Mouse (Mus musculus) ZHBTc4 (cell line): ENCODE measurements around the gene Xpo4.

Experiments
- DNase-seq: peaks from one replicate; pipeline ENCODE4 v3.0.0-alpha.2; 2011; ENCODE audit warnings: low read depth, low spot score

Gene Xpo4

DNA sequence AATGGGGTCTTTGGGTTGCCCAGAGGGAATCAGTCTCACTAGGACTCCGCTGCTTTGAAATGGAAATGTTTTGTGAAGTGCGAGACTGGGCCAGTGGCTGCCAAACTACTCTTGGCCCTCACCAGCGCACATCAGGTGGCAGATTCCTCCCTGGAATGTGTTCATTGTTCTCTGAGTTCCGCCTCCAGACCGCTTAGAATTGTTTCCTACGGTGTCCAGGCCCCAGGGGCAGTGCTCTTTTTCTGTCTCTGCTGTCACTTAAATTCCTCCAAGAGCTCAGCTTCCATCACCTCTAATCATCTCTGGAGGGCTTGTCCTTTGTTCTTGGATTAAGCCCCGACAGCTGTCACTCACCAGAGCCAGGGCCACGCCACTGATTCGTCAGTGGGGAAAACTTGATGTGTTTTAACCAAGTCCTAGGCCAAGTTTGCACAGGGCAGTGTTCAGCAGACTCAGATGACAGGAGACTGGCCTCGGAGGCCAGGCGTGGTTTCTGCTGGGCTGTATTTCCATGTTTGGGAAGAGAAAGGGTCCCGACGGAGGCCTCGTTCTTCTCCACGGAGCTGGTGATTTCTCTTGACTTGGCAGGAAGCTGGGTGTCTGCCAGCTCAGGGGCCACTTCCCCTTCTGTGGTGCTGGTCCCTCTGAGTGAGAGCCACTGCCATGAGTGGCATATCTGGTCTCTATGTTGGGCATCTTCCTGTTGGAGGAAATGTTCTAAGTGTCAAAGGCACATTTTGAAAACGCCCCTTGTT, 127.8 kb downstream of the Xpo4 start:
- DNase-seq: peak; percentile 89

DNA sequence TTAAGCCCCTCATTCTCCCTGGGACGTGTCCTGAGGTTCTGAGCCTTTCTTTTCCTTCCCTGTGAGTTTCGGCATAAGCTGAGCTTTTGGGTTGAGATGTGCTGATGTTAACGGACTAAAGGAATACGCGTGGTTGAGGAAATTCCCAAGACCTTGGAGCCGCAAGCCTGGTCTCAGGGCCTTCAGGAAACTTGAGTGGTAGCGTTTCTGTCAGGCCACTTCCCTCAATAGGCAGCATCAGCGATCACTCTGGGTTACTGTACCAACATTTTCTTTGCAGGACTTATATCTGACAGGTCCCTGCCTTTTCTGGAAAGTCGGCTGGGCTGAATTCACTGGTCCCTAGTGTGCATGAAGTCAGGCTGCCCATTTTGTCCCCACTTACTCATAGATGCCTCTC, 128.4 kb downstream of the Xpo4 start:
- no peak for DNase-seq

DNA sequence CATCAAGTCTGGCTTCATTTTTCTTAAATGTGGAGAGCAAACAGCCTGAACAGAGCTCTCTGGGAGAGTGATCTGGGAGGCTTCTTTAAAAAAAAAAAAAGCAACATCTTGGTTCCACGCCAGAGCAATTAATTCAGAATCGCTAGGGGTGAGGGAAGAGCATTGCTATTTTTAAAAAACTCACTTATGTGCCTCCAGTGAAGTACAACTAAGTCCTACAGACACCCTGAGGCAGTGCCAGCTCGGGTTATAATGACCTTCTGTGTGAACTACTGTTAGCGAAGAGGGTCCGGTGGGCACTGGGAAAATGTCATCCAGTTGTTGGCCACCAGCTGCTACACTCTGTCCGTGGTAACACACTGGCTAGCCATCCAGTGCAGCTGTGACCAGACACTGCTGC, 129.6 kb downstream of the Xpo4 start:
- no peak for DNase-seq

DNA sequence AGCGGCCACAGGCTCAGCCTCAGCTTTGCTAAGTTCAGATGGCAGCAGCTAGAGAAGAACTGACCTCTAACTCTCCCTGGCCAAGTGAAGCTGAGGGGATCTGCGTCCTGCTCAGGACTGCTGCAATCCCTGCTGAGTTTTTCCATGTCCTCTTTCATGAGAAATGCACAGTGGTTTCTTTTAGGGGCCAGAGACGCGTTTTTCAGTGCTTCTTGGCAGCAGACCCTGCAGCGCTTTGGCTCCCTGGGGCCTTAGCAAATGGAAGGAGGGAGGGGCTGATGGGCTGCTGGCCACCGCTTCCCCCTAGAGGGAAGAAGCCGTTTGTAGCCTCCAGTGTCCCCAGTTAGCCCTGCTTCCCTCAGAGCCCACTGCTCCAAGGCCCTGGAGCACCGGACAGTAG, 130.3 kb downstream of the Xpo4 start:
- DNase-seq: no peak

DNA sequence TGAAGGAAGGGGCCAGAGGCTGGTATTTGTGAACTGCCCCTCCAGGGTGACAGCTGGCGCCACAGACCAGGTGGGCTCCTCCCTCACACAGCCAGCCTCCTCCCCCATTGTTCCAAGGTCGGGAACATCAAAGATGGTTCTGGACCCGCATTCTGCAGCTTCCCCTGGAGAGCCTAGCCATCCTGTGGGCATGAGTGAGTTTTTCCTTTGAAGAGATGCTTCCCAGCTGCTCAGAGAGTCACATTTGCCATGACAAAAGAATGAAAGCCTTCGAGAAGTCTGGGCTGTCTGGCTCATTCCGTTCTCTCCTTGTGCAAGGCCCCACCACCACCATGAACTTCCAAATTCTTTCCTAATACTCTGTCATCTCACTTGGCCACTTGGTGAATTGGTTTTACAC, 130.9 kb downstream of the Xpo4 start:
- DNase-seq: peak; percentile 80

DNA sequence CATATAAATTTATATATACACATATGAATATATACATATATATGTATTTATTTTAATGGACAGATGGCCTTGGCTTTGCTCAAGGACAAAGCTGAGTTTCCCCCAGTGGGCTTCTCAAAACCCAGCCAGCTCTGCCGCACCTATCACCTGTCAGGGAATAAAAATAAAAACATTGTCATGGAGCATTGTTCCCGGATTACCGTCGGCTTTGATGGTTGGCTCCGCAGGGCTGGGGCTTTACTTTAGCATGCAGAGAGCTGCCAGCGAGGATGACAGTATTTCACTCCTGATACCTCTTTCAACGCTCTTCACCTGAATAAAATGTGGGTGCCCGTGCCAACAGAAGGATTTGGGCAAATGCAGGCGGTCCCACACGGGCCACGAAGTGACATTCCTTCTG, 131.4 kb downstream of the Xpo4 start:
- no peak for DNase-seq

DNA sequence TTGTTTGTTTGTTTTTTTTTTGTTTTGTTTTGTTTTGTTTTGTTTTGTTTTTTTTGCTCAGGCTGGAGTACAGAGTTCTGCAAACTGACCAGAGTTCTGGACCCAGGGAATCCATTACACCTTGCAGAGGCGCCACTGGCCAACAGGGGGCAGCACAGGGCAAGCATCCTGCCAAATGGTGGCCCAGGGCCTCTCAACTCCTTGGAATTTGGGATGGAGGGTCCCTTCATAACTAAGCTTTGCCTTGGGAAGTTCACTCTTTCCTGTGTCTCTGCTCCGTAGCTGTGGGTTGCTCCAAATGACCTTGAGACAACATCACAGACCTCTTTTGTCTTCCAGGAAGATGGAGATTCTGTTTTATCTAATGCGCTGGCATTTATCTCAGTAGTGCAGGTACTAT, 132.0 kb downstream of the Xpo4 start:
- peak; percentile 71 for DNase-seq

DNA sequence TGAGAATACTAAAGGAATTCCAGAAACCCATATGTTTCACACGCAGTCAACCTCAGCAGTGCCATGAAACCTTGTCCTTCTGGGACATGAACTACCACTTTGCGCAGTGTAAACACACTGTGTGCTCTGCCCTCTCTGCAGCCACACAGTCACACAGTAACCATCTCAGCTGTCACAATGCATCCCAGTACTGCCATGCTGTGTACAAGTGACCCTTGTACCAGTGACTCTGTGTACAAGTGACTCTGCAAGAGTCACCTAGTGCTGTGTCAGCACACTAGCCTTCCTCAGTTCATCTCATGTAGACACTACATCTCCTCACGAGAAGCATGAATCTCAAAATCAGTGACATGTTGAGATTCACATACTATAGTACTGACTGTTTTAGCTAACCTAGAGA, 132.7 kb downstream of the Xpo4 start:
- no peak for DNase-seq

DNA sequence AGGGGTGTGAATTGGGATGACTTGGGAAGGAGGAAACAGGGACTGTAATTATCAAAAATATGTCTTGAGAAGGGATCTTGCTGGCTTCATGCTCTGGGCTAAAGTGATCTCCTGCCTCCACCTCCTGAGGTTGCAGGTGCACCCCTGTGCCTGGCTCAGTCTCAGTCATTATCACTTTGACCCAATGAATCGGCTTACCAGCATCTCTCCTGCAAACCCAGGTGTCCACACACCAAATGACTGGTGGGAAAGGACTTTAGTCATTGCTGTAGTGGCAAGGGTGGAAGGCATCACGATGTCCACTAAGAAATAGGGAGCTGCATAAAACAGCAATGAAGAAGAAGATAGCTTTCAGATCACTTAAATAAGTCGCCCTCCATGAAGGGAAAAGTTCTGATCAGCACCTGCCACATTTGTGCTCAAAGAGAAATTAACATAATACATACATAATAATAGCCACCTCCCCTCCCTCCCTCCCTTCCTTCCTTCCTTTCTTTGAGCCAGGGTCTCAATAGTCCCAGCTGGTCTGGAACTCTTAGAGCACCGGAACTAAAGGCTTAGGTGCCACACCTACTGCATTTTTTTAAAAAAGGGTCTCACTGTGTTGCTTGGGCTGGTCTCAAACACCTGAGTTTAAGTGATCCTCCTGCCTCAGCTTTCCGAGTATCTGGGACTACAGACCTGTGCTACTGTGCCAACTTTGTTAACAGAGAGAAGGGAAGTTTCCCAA, 135.3 kb downstream of the Xpo4 start:
- DNase-seq: peak; percentile 53

DNA sequence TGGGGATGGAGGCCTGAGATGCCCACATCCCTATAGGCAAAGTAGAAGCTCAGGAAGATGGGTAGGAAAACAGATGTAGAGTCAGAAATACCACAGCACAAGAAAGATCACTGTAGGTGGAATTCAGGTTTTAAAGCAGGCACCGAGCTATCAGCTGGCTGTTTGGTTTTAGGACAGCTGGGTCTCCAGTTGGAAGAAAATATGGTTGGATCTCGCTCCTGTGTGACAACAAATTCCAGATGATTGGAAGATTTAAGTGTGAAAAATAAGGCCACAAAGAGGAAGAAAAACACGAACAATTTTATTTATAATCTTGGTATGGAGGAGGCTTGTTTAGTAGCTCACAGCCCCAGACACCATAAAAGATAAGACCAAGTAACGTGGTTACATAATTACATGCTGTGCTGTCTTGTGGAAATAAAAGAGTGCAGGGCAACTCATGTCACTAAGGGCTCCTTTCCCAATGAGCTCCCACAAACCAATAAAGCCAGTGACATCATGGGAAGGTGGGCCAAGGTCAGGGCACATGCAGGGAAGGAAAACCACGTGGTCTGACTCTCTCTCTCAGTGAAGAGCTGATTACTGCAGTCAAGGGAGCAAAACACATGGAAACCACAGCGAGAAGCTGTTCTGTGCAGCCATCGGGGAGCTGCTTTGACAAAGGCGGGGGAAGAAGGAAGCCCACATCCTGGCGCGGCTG, 136.0 kb downstream of the Xpo4 start:
- peak; percentile 57 for DNase-seq

DNA sequence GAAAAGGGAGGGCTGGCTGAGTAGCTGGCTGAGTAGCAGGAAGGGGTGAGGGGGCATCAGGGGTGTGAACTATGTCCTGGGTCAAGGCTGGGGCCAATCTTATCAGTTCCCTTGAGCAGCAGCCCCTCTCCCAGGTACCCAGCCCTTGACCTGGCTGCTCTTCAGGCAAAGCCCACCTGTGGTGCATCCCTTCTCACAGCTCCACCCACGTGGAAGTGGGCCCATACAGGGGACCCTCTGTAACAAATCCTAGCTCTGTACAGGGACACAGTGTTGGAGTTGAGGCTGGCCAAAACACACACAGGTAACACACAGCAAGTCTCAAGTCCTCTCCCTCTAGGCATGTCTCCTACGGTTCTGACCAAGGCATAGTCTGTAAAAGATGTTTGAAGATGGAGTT, 137.6 kb downstream of the Xpo4 start:
- no peak for DNase-seq
